24 mouse cellular contexts compared by ENCODE assay signal in genomic region chr12:4243805-4244204, GRCm38 (mm10). TPM values are rescaled to one million over a fixed set of nuclear protein-coding genes. Genes with fewer than 3 reads are reported as not detected.
DNase-seq lines count a peak whose midpoint lies in the region; ATAC-seq and TF ChIP-seq lines count a peak whose summit lies in the region.
"Had no signal": no experiment of that assay in that cellular context is flagged by ENCODE, and none has a peak within 500 bp of the region (broad histone marks: within the 10 kb centered on the region; RNA-seq: fewer than 3 reads in every experiment).

No protein-coding gene starts in this region.

- 23% methylated on average over 2 of the region's 2 CpGs for WGBS in heart, embryonic 13.5 days
- 43% methylated on average over 2 of the region's 2 CpGs for WGBS in heart, adult 2 months
- WGBS in lung, embryonic 15.5 days, result 38% methylated on average over 2 of the region's 2 CpGs
- WGBS in lung, postnatal 0 days, result 50% methylated on average over 2 of the region's 2 CpGs
- WGBS in lung, adult 2 months, result 49% methylated on average over 2 of the region's 2 CpGs

- H3K27ac ChIP-seq in heart, embryonic 13.5 days (replicated peaks), result 0 out of 2 replicates have a peak overlapping the region, but pooled peaks have one; percentile 13
- H3K27ac ChIP-seq in heart, adult 2 months, result no peak overlapping the region
- H3K27ac ChIP-seq in lung, embryonic 15.5 days, result 0 out of 2 replicates have a peak overlapping the region, but pooled peaks have one; percentile 41
- H3K27ac ChIP-seq in lung, postnatal 0 days (ENCODE audit: low read length), result peak overlapping the region; percentile 75
- H3K27ac ChIP-seq: embryonic facial prominence, embryonic 10.5 days; embryonic facial prominence, embryonic 12.5 days; forebrain, embryonic 13.5 days had no signal

- ATAC-seq in heart, embryonic 13.5 days (ENCODE audit: extremely low read depth, insufficient number of reproducible peaks, low FRiP score, low TSS enrichment), result no peak
- no peak for ATAC-seq in lung, embryonic 15.5 days (ENCODE audit: borderline replicate concordance, extremely low read depth, low FRiP score, low TSS enrichment)
- peak; percentile 67 for ATAC-seq in lung, postnatal 0 days
- ATAC-seq: activated CD4-positive, CD25-positive, alpha-beta regulatory T cell, adult 4 months; CD4-positive, CD25-positive, alpha-beta regulatory T cell, adult 4 months; forebrain, embryonic 13.5 days; Patski had no signal

- H3K9me3 ChIP-seq in heart, embryonic 13.5 days, result no peaks in the 10 kb centered on the region
- no peaks in the 10 kb centered on the region for H3K9me3 ChIP-seq in lung, embryonic 15.5 days
- H3K9me3 ChIP-seq in lung, postnatal 0 days (ENCODE audit: low read length), result no peaks in the 10 kb centered on the region
- H3K9me3 ChIP-seq: embryonic facial prominence, embryonic 10.5 days; embryonic facial prominence, embryonic 12.5 days; forebrain, embryonic 13.5 days; G1E had no signal

- H3K4me3 ChIP-seq in heart, embryonic 13.5 days, result no peak overlapping the region
- H3K4me3 ChIP-seq in heart, adult 2 months, result no peak overlapping the region
- no peak overlapping the region for H3K4me3 ChIP-seq in lung, embryonic 15.5 days
- no peak overlapping the region for H3K4me3 ChIP-seq in lung, postnatal 0 days (ENCODE audit: low read depth, low read length)
- H3K4me3 ChIP-seq in lung, adult 2 months (replicated peaks; ENCODE audit: extremely low read depth, low read depth, low read length), result no peak overlapping the region
- H3K4me3 ChIP-seq: embryonic facial prominence, embryonic 10.5 days; embryonic facial prominence, embryonic 12.5 days; forebrain, embryonic 13.5 days had no signal

- H3K27me3 ChIP-seq in heart, embryonic 13.5 days (replicated peaks), result no peaks in the 10 kb centered on the region
- H3K27me3 ChIP-seq in heart, adult 2 months (ENCODE audit: control insufficient read depth, insufficient read depth, low read length), result no peaks in the 10 kb centered on the region
- H3K27me3 ChIP-seq in lung, embryonic 15.5 days, result no peaks in the 10 kb centered on the region
- H3K27me3 ChIP-seq in lung, postnatal 0 days (replicated peaks; ENCODE audit: insufficient read depth, low read length), result no peaks in the 10 kb centered on the region
- H3K27me3 ChIP-seq: CH12.LX; embryonic facial prominence, embryonic 12.5 days; forebrain, embryonic 13.5 days; Patski had no signal

- no peak for TF ChIP-seq POLR2A in heart, adult 2 months (IDR thresholded peaks at IDR 0.05; ENCODE audit: insufficient read depth, low read depth, low read length)
- no peak for TF ChIP-seq POLR2A in lung, adult 2 months (IDR thresholded peaks at IDR 0.05; ENCODE audit: borderline replicate concordance, extremely low read depth, low read depth, low read length)

- DNase-seq in heart, adult 2 months, result no peak
- DNase-seq in lung, postnatal 25 days (ENCODE audit: low spot score), result no peak
- peak; percentile 78 for DNase-seq in lung, postnatal 0 days (ENCODE audit: low spot score)
- no peak for DNase-seq in lung, adult 2 months
- DNase-seq in lung, postnatal 36 days, result peak; percentile 10
- DNase-seq: adrenal gland, adult 8-10 months; adrenal gland, postnatal 14 days; adrenal gland, postnatal 36 days; B cell, adult 2 months; cerebellum, adult 11-12 months; cerebellum, adult 2 months; cerebellum, adult 9-10 months; cerebellum, postnatal 10 days; cerebellum, postnatal 25 days had no signal

- H3K4me1 ChIP-seq in heart, embryonic 13.5 days, result peaks cover 21% of the 10 kb centered on the region
- H3K4me1 ChIP-seq in heart, adult 2 months (ENCODE audit: control insufficient read depth, insufficient read depth, low read length), result 0 out of 2 replicates have a peak, but pooled peaks cover 1% of the 10 kb centered on the region
- H3K4me1 ChIP-seq in lung, embryonic 15.5 days, result no peaks in the 10 kb centered on the region
- no peaks in the 10 kb centered on the region for H3K4me1 ChIP-seq in lung, postnatal 0 days (ENCODE audit: insufficient read depth, low read depth, low read length)
- no peaks in the 10 kb centered on the region for H3K4me1 ChIP-seq in lung, adult 2 months (ENCODE audit: control insufficient read depth, insufficient read depth, low read length)
- H3K4me1 ChIP-seq: embryonic facial prominence, embryonic 12.5 days; forebrain, embryonic 13.5 days had no signal

- no peaks in the 10 kb centered on the region for H3K79me2 ChIP-seq in heart, adult 2 months (replicated peaks; ENCODE audit: control insufficient read depth, insufficient read depth, low read length)

- intact Hi-C loops in heart, adult 2 months (cut with DNase I), result no loop called here

- no peak for TF ChIP-seq CTCF in heart, adult 2 months (IDR thresholded peaks at IDR 0.05)
- no peak for TF ChIP-seq CTCF in lung, postnatal 0 days (IDR thresholded peaks at IDR 0.05)
- TF ChIP-seq CTCF in lung, adult 2 months (IDR thresholded peaks at IDR 0.05; ENCODE audit: insufficient read depth, low read length), result no peak

- H3K36me3 ChIP-seq in heart, embryonic 13.5 days, result peaks cover 14% of the 10 kb centered on the region
- no peaks in the 10 kb centered on the region for H3K36me3 ChIP-seq in heart, adult 2 months (ENCODE audit: control insufficient read depth, insufficient read depth, low read length)
- H3K36me3 ChIP-seq in lung, embryonic 15.5 days, result no peaks in the 10 kb centered on the region
- H3K36me3 ChIP-seq in lung, postnatal 0 days (ENCODE audit: insufficient read depth, low read length), result no peaks in the 10 kb centered on the region
- H3K36me3 ChIP-seq: embryonic facial prominence, embryonic 10.5 days had no signal

- H3K4me2 ChIP-seq in heart, embryonic 13.5 days, result no peak overlapping the region
- H3K4me2 ChIP-seq in lung, embryonic 15.5 days, result no peak overlapping the region
- H3K4me2 ChIP-seq in lung, postnatal 0 days (replicated peaks; ENCODE audit: low read depth, low read length), result no peak overlapping the region
- H3K4me2 ChIP-seq: embryonic facial prominence, embryonic 12.5 days; forebrain, embryonic 13.5 days had no signal

- no peak overlapping the region for H3K9ac ChIP-seq in heart, embryonic 13.5 days
- H3K9ac ChIP-seq in heart, adult 2 months (ENCODE audit: low read depth, low read length), result no peak overlapping the region
- H3K9ac ChIP-seq in lung, embryonic 15.5 days, result no peak overlapping the region
- H3K9ac ChIP-seq in lung, postnatal 0 days (replicated peaks; ENCODE audit: low read depth), result no peak overlapping the region
- H3K9ac ChIP-seq: embryonic facial prominence, embryonic 12.5 days; forebrain, embryonic 13.5 days had no signal

- no peak for TF ChIP-seq EP300 in heart, adult 2 months (IDR thresholded peaks at IDR 0.05; ENCODE audit: insufficient read depth, low read depth, low read length)
- peak; percentile 58; the same call in 1 of the 2 replicates for TF ChIP-seq EP300 in lung, postnatal 0 days (IDR thresholded peaks at IDR 0.05)

RNA-seq across cellular contexts. Expression of gene Cenpo, which starts 9.7 kb away (rescaled TPM):
- polyA plus RNA-seq in heart, embryonic 13.5 days (2015; fragmentation: Nextera tagmentation; extraction: Ambion mirVana), result 8.1 and 8.2 TPM in 2 replicates
- 1 to 10 TPM; 1.9 to 2.0 TPM for total RNA-seq in heart, adult 2 months (2021)
- polyA plus RNA-seq in heart, adult 2 months (2012; rRNA removed), result 3.5 and 4.7 TPM in 2 replicates
- 16.3 and 17.0 TPM in 2 replicates for polyA plus RNA-seq in lung, embryonic 15.5 days (2015; fragmentation: Nextera tagmentation; extraction: Ambion mirVana)
- 4.8 and 5.3 TPM in 2 replicates for polyA plus RNA-seq in lung, postnatal 0 days (2015; fragmentation: Nextera tagmentation; extraction: Ambion mirVana)
- 6.3 and 9.7 TPM in 2 replicates for polyA plus RNA-seq in lung, adult 2 months (2012; rRNA removed)

RNA-seq across cellular contexts. Expression of gene Ptrhd1, which starts 10.0 kb away (rescaled TPM):
- 6.6 and 6.9 TPM in 2 replicates for polyA plus RNA-seq in heart, embryonic 13.5 days (2015; fragmentation: Nextera tagmentation; extraction: Ambion mirVana)
- total RNA-seq in heart, adult 2 months (2021), result 1 to 10 TPM; 3.7 to 4.0 TPM
- 2.6 and 3.0 TPM in 2 replicates for polyA plus RNA-seq in heart, adult 2 months (2012; rRNA removed)
- 6.1 and 6.2 TPM in 2 replicates for polyA plus RNA-seq in lung, embryonic 15.5 days (2015; fragmentation: Nextera tagmentation; extraction: Ambion mirVana)
- polyA plus RNA-seq in lung, postnatal 0 days (2015; fragmentation: Nextera tagmentation; extraction: Ambion mirVana), result 4.7 and 6.2 TPM in 2 replicates
- 3.7 and 3.9 TPM in 2 replicates for polyA plus RNA-seq in lung, adult 2 months (2012; rRNA removed)

Comparison
In these comparisons a context has a peak if more than half of its experiments do, and no peak if none do; other contexts are left out.
1. DNase-seq: peak in lung, postnatal 0 days (single experiment) and lung, postnatal 36 days (single experiment); none in heart, adult 2 months (0 of 2), lung, postnatal 25 days (single experiment) and lung, adult 2 months (single experiment).